Mouse (Mus musculus): ENCODE data around the gene Trim44. TPM values are rescaled to one million over a fixed set of nuclear protein-coding genes. Genes with fewer than 3 reads are reported as not detected.

Gene Trim44
- polyA plus RNA-seq, 1 experiment from 2014 or later: 23.7 TPM

GRCm38 (mm10) chr2:102256591-102257335 lies 150.9 kb downstream of the Trim44 start:
- no peaks in the 10 kb centered on the region for H3K36me3 ChIP-seq (replicated peaks)
- H3K4me3 ChIP-seq: no peak overlapping the region
- H3K27me3 ChIP-seq (replicated peaks; ENCODE audit: low read depth, poor library complexity, severe bottlenecking): peaks cover 50% of the 10 kb centered on the region
- WGBS: 86% methylated on average over 5 of the region's 5 CpGs
- no peaks in the 10 kb centered on the region for H3K9me3 ChIP-seq
- H3K4me1 ChIP-seq: peaks cover 23% of the 10 kb centered on the region
- H3K27ac ChIP-seq (replicated peaks): no peak overlapping the region
- no peak for DNase-seq (ENCODE audit: low spot score)

- Histone ChIP-seq H3K4me1 (peaks cover 23% of the 10 kb centered on the region), H3K36me3 (replicated peaks) (no peaks in the 10 kb centered on the region), H3K9me3 (no peaks in the 10 kb centered on the region), H3K27ac (replicated peaks) (no peak overlapping the region), H3K4me3 (no peak overlapping the region), H3K27me3 (replicated peaks; ENCODE audit: low read depth, poor library complexity, severe bottlenecking) (peaks cover 50% of the 10 kb centered on the region)
- DNase-seq (ENCODE audit: low spot score): no peak
- 78% methylated on average over 3 of the region's 3 CpGs for WGBS
Observed at GRCm38 (mm10) chr2:102256100-102256499, 151.5 kb downstream of the Trim44 start.

- DNase-seq (ENCODE audit: low spot score): no peak
- peaks cover 8% of the 10 kb centered on the region for H3K4me1 ChIP-seq
- no peak overlapping the region for H3K27ac ChIP-seq (replicated peaks)
- no peaks in the 10 kb centered on the region for H3K9me3 ChIP-seq
- peaks cover 33% of the 10 kb centered on the region for H3K27me3 ChIP-seq (replicated peaks; ENCODE audit: low read depth, poor library complexity, severe bottlenecking)
- H3K4me3 ChIP-seq: no peak overlapping the region
- 89% methylated on average over 7 of the region's 7 CpGs for WGBS
- H3K36me3 ChIP-seq (replicated peaks): no peaks in the 10 kb centered on the region
Observed at GRCm38 (mm10) chr2:102253204-102253603, 154.4 kb downstream of the Trim44 start.

GRCm38 (mm10) chr2:102252651-102253050 lies 155.0 kb downstream of the Trim44 start:
- WGBS: 80% methylated on average over 4 of the region's 4 CpGs
- DNase-seq (ENCODE audit: low spot score): no peak
- H3K27me3 ChIP-seq (replicated peaks; ENCODE audit: low read depth, poor library complexity, severe bottlenecking): peaks cover 27% of the 10 kb centered on the region

More at GRCm38 (mm10) chr2:102252651-102253050, 155.0 kb downstream of the Trim44 start:
- no peak overlapping the region for H3K27ac ChIP-seq (replicated peaks)
- H3K4me3 ChIP-seq: no peak overlapping the region
- peaks cover 3% of the 10 kb centered on the region for H3K4me1 ChIP-seq
- H3K36me3 ChIP-seq (replicated peaks): no peaks in the 10 kb centered on the region
- no peaks in the 10 kb centered on the region for H3K9me3 ChIP-seq

Other genes starting within 250 kb of the Trim44 start
- gene Ldlrad3, start 221.4 kb downstream of the Trim44 start, polyA plus RNA-seq (2016; fragmentation: Nextera tagmentation; extraction: Ambion mirVana): 56.0 and 56.5 TPM in 2 replicates
- gene Fjx1, start 44.7 kb upstream of the Trim44 start, polyA plus RNA-seq (2016; fragmentation: Nextera tagmentation; extraction: Ambion mirVana): 9.9 and 10.4 TPM in 2 replicates
- gene Pamr1, start 142.2 kb upstream of the Trim44 start, polyA plus RNA-seq (2016; fragmentation: Nextera tagmentation; extraction: Ambion mirVana): 0.44 and 0.64 TPM in 2 replicates